Mouse (Mus musculus) heart, postnatal 0 days (tissue): ENCODE data around the gene Chd8.

ENCODE experiments used
- CTCF ChIP-seq: IDR thresholded peaks from 2 replicates; pipeline ENCODE4 v1.5.1; 2016; ENCODE audit warnings: antibody characterized with exemption, control low read depth, low read depth
- EP300 ChIP-seq: IDR thresholded peaks from 2 replicates; pipeline ENCODE4 v1.6.1; 2016; ENCODE audit warnings: antibody characterized with exemption, low read depth

DNA sequence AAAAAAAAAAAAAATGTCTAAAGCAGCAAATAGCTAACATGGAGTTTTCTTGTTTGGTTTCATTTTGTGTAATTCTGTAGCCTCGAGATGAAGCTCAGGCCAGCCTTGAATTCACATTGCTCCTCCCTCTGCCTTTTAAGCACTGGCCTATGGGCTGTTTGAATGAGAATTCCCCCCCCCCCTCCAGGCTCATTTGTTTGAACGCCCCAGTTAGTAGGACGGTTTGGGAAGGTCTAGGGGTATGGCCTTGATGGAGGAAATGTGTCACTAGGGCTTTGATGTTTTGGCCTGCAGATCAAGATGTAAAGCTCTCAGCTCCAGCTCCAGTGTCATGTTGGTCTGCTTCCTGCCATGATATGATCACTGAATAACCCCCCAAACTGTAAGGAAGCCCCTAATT, 15.2 kb upstream of the Chd8 start:
- TF ChIP-seq CTCF (no peak), EP300 (no peak)
